17 mouse cellular contexts compared by ENCODE assay signal in genomic region chr11:109714341-109715247, GRCm38 (mm10). TPM values are rescaled to one million over a fixed set of nuclear protein-coding genes. Genes with fewer than 3 reads are reported as not detected.
DNase-seq lines count a peak whose midpoint lies in the region; ATAC-seq and TF ChIP-seq lines count a peak whose summit lies in the region.
"Had no signal": no experiment of that assay in that cellular context is flagged by ENCODE, and none has a peak within 500 bp of the region (broad histone marks: within the 10 kb centered on the region; RNA-seq: fewer than 3 reads in every experiment).

No protein-coding gene starts in this region.

- intact Hi-C loops in left cerebral cortex, adult 2 months (cut with DNase I): loop anchor here (10.0 kb wide), 1 partner anchor 440 kb away; no protein-coding TSS in a partner anchor
- intact Hi-C loops in left cerebral cortex, postnatal 10 days (cut with DNase I): loop anchor here (5.0 kb wide), 1 partner anchor 42 kb away; no protein-coding TSS in a partner anchor

- peak overlapping the region; percentile 32 for H3K27ac ChIP-seq in left cerebral cortex, adult 2 months
- H3K27ac ChIP-seq in embryonic fibroblast, embryonic 13.5 days (ENCODE audit: insufficient read depth, low read length): peak overlapping the region; percentile 53; the same call in 1 of the 2 replicates
- H3K27ac ChIP-seq in forebrain, embryonic 14.5 days (ENCODE audit: low read depth, low read length): no peak overlapping the region
- H3K27ac ChIP-seq: forebrain, embryonic 13.5 days; hindbrain, embryonic 10.5 days; kidney, embryonic 15.5 days; liver, embryonic 14.5 days; neural tube, embryonic 13.5 days; stomach, embryonic 15.5 days had no signal

- no peak for ATAC-seq in forebrain, embryonic 14.5 days
- ATAC-seq: forebrain, embryonic 13.5 days had no signal

- no peak overlapping the region for H3K9ac ChIP-seq in forebrain, embryonic 14.5 days (ENCODE audit: low read length)
- H3K9ac ChIP-seq: forebrain, embryonic 13.5 days; kidney, embryonic 15.5 days; liver, embryonic 14.5 days; neural tube, embryonic 13.5 days; stomach, embryonic 15.5 days had no signal

- TF ChIP-seq POLR2A in embryonic fibroblast, embryonic 13.5 days (IDR thresholded peaks at IDR 0.05; ENCODE audit: low read depth, low read length): no peak

- peak; percentile 64 to 83 for DNase-seq in cerebellum, postnatal 10 days
- no peak for DNase-seq in cerebellum, adult 11 months
- no peak for DNase-seq in left cerebral cortex, adult 2 months (ENCODE audit: extremely low spot score in 1 of 2, low spot score in 2 of 2)
- no peak for DNase-seq in left cerebral cortex, postnatal 10 days (ENCODE audit: extremely low spot score in 1 of 2, low spot score in 2 of 2)
- DNase-seq in skeletal muscle tissue, adult 2 months (ENCODE audit: low read depth, low spot score): peak; percentile 40
- DNase-seq in frontal cortex, postnatal 36 days (ENCODE audit: low spot score in 2 of 2): no peak
- no peak for DNase-seq in forebrain, embryonic 14.5 days (ENCODE audit: low spot score)
- DNase-seq: lung, postnatal 14 days; spleen, adult 18-20 months had no signal

- no peaks in the 10 kb centered on the region for H3K9me3 ChIP-seq in forebrain, embryonic 14.5 days (replicated peaks; ENCODE audit: control insufficient read depth, low read length)
- H3K9me3 ChIP-seq: forebrain, embryonic 13.5 days; hindbrain, embryonic 10.5 days; kidney, embryonic 15.5 days; neural tube, embryonic 13.5 days; stomach, embryonic 15.5 days had no signal

- H3K4me1 ChIP-seq in embryonic fibroblast, embryonic 13.5 days (ENCODE audit: control insufficient read depth, insufficient read depth, low read length): peaks cover 6% of the 10 kb centered on the region
- 0 out of 2 replicates have a peak, but pooled peaks cover 2% of the 10 kb centered on the region for H3K4me1 ChIP-seq in forebrain, embryonic 14.5 days (ENCODE audit: control insufficient read depth, insufficient read depth, low read length)
- H3K4me1 ChIP-seq: kidney, embryonic 15.5 days; stomach, embryonic 15.5 days had no signal

- TF ChIP-seq CTCF in left cerebral cortex, adult 2 months (IDR thresholded peaks at IDR 0.05): no peak
- TF ChIP-seq CTCF in embryonic fibroblast, embryonic 13.5 days (IDR thresholded peaks at IDR 0.05; ENCODE audit: borderline replicate concordance, insufficient read depth, low read length): no peak

- H3K36me3 ChIP-seq in forebrain, embryonic 14.5 days (ENCODE audit: control insufficient read depth, insufficient read depth, low read length): no peaks in the 10 kb centered on the region
- H3K36me3 ChIP-seq: hindbrain, embryonic 10.5 days; kidney, embryonic 15.5 days; neural tube, embryonic 13.5 days; stomach, embryonic 15.5 days had no signal

- 81% methylated on average over 17 of the region's 17 CpGs for WGBS in forebrain, embryonic 14.5 days

- no peak overlapping the region for H3K4me3 ChIP-seq in left cerebral cortex, adult 2 months
- H3K4me3 ChIP-seq in embryonic fibroblast, embryonic 13.5 days (ENCODE audit: insufficient read depth, low read length): no peak overlapping the region
- no peak overlapping the region for H3K4me3 ChIP-seq in forebrain, embryonic 14.5 days (ENCODE audit: low read depth, low read length)
- H3K4me3 ChIP-seq: forebrain, embryonic 13.5 days; hindbrain, embryonic 10.5 days; kidney, embryonic 15.5 days; neural tube, embryonic 13.5 days; stomach, embryonic 15.5 days had no signal

- no peak overlapping the region for H3K4me2 ChIP-seq in forebrain, embryonic 14.5 days (ENCODE audit: low read length)
- H3K4me2 ChIP-seq: forebrain, embryonic 13.5 days; heart, embryonic 11.5 days; kidney, embryonic 15.5 days; neural tube, embryonic 13.5 days; stomach, embryonic 15.5 days had no signal

- H3K27me3 ChIP-seq in forebrain, embryonic 14.5 days (replicated peaks; ENCODE audit: control insufficient read depth, insufficient read depth, low read length): no peaks in the 10 kb centered on the region
- H3K27me3 ChIP-seq: forebrain, embryonic 13.5 days; neural tube, embryonic 13.5 days; stomach, embryonic 15.5 days had no signal

RNA-seq across cellular contexts. Expression of gene Fam20a, which starts 7.5 kb away (rescaled TPM):
- 10 to 100 TPM; 14.7 to 17.8 TPM for total RNA-seq in left cerebral cortex, adult 2 months (2021)
- total RNA-seq in left cerebral cortex, postnatal 10 days (2021): 10 to 100 TPM; 12.0 to 14.2 TPM
- 38.4 and 44.6 TPM in 2 replicates for polyA plus RNA-seq in embryonic fibroblast, embryonic 13.5 days (2011; ENCODE audit: insufficient read length, low read depth, missing spikeins)
- 1.7 and 2.3 TPM in 2 replicates for polyA plus RNA-seq in forebrain, embryonic 14.5 days (2014; fragmentation: Nextera tagmentation; extraction: Ambion mirVana)

Comparison
In these comparisons a context has a peak if more than half of its experiments do, and no peak if none do; other contexts are left out.
1. DNase-seq: peak in cerebellum, postnatal 10 days (2 of 2) and skeletal muscle tissue, adult 2 months (single experiment); none in cerebellum, adult 11 months (single experiment), left cerebral cortex, adult 2 months (0 of 2), left cerebral cortex, postnatal 10 days (0 of 2), frontal cortex, postnatal 36 days (0 of 2) and forebrain, embryonic 14.5 days (single experiment).